Mouse (Mus musculus) midbrain, embryonic 16.5 days (tissue): ENCODE results near the gene Chchd3. TPM values are rescaled to one million over a fixed set of nuclear protein-coding genes. Genes with fewer than 3 reads are reported as not detected.

Experiments
- ATAC-seq: fragments of 200-750 bp; cut with Nextera tagmentation; 2 replicates; pipeline ENCODE4 v1.8.0; 2017; ENCODE audit warnings: moderate TSS enrichment
- H3K27ac ChIP-seq: fragments of 300-500 bp; sonication (generic); 2 replicates; pipeline ENCODE4 v1.5.1; 2014; ENCODE audit warnings: mild to moderate bottlenecking, low read length, mixed read lengths
- H3K27me3 ChIP-seq: fragments of 300-500 bp; sonication (generic); 2 replicates; pipeline ENCODE4 v1.6.1; 2014; ENCODE audit warnings: low read depth, low read length, mixed read lengths; ENCODE audit not compliant: control insufficient read depth, insufficient read depth
- H3K36me3 ChIP-seq: fragments of 300-500 bp; sonication (generic); 2 replicates; pipeline ENCODE4 v1.6.1; 2014; ENCODE audit warnings: mild to moderate bottlenecking, low read length, moderate library complexity, mixed read lengths; ENCODE audit not compliant: control insufficient read depth, insufficient read depth
- H3K4me1 ChIP-seq: fragments of 300-500 bp; sonication (generic); 2 replicates; pipeline ENCODE4 v1.6.1; 2014; ENCODE audit warnings: mild to moderate bottlenecking, low read length, mixed read lengths; ENCODE audit not compliant: control insufficient read depth, insufficient read depth
- H3K4me2 ChIP-seq: fragments of 300-500 bp; sonication (generic); 2 replicates; pipeline ENCODE4 v1.6.1; 2014; ENCODE audit warnings: mild to moderate bottlenecking, low read length, mixed read lengths
- H3K4me3 ChIP-seq: fragments of 300-500 bp; sonication (generic); 2 replicates; pipeline ENCODE4 v1.5.1; 2014; ENCODE audit warnings: low read depth, mild to moderate bottlenecking, low read length, moderate library complexity, mixed read lengths
- H3K9ac ChIP-seq: fragments of 300-500 bp; sonication (generic); 2 replicates; pipeline ENCODE4 v1.6.1; 2014; ENCODE audit warnings: low read depth, low read length, mixed read lengths
- H3K9me3 ChIP-seq: fragments of 300-500 bp; sonication (generic); replicated peaks from 2 replicates; pipeline ENCODE4 v1.6.1; 2014; ENCODE audit warnings: mild to moderate bottlenecking, low read length, mixed read lengths; ENCODE audit not compliant: control insufficient read depth, poor library complexity, severe bottlenecking
- WGBS: fragments of 180-500 bp; shearing (Covaris S2); extraction: QIAGEN DNeasy Blood & Tissue Kit; methylation state at CpG from one replicate; pipeline ENCODE4 v1.1.7; 2014; 5-methylcytosine and 5-hydroxymethylcytosine counted together
- polyA plus RNA-seq: library from polyadenylated mRNA; unstranded; fragments of >200 nt; fragmentation: Nextera tagmentation; extraction: Ambion mirVana; gene quantifications from 2 replicates; pipeline ENCODE4 v1.2.1, GENCODE M21; 2015

Chchd3 gene
- polyA plus RNA-seq, 1 experiment from 2014 or later, result 104 TPM

DNA sequence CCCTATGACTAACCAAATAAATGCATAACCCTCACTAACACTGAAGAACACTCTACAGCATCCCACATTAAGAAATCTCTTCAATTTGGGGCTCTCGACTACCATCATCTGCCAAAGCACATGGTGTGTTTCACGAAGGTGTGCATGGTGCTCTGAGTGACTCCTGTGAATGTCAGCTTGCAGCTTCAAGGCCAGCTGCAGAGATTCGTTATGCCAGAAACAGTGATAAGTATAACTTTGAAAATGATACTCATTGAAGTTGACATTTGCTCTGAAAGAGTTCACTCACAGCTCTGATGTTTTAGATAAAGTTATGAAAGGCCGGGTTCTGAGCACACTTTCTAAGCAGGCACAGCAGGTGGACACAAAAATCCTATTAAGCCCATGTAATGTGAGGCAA lies 3.7 kb downstream of the Chchd3 start:
- Histone ChIP-seq H3K9me3 (no peaks in the 10 kb centered on the region), H3K9ac (no peak overlapping the region), H3K27ac (no peak overlapping the region), H3K36me3 (no peaks in the 10 kb centered on the region; the same call in 1 of the 2 replicates), H3K27me3 (no peaks in the 10 kb centered on the region), H3K4me1 (peaks cover 12% of the 10 kb centered on the region), H3K4me2 (no peak overlapping the region), H3K4me3 (no peak overlapping the region)
- WGBS, result 71% methylated on average over 4 of the region's 4 CpGs
- ATAC-seq, result no peak

DNA sequence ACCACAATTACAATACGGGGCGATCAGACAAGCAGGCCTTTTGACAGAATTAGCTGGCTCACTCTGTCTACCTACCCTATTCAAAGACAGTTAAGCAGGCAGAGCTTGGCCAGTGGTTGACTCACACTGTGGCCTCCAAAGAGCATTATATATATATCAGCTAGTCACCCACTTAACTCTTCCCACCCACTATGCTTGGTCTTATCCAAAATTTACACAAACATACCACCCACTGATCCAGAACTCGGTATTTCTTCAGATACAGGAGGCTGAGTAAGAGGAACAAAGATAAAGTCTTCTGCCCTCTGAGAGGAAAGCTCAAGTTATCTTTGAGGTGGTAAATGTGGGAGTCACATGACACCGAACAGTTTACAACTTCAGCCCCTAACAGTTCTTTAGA lies 4.4 kb downstream of the Chchd3 start:
- WGBS, result 95% methylated on average over 4 of the region's 4 CpGs
- H3K4me2 ChIP-seq, result no peak overlapping the region
- no peak for ATAC-seq

DNA sequence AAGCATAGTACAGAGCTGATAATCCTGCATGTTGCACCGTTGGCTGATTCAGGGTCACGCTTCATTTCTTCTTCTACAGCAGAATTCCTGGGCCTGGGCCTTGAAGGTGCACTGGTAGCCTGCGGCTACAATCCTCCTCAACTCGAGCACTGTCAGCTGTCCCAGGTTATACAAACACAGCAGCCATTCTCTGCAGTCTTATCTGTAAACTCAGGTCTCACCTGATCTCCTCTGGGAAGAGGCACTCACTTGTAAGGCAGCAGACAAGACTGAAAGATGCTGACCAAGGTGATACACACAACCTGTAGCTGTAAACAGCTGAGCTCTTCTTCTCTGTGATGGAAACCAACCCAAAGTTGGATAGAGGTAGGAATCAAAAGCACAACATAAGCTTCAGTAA lies 5.1 kb downstream of the Chchd3 start:
- H3K27ac ChIP-seq, result no peak overlapping the region
- H3K4me1 ChIP-seq, result peaks cover 12% of the 10 kb centered on the region
- no peaks in the 10 kb centered on the region; the same call in 1 of the 2 replicates for H3K36me3 ChIP-seq
- H3K27me3 ChIP-seq, result no peaks in the 10 kb centered on the region
- 93% methylated on average over 4 of the region's 4 CpGs for WGBS
- no peak overlapping the region for H3K4me2 ChIP-seq
- ATAC-seq, result no peak
- H3K9me3 ChIP-seq, result no peaks in the 10 kb centered on the region
- no peak overlapping the region for H3K9ac ChIP-seq
- no peak overlapping the region for H3K4me3 ChIP-seq

More for the DNA sequence above, 4.4 kb downstream of the Chchd3 start:
- no peaks in the 10 kb centered on the region for H3K27me3 ChIP-seq
- H3K27ac ChIP-seq, result no peak overlapping the region
- H3K36me3 ChIP-seq, result no peaks in the 10 kb centered on the region; the same call in 1 of the 2 replicates
- no peak overlapping the region for H3K4me3 ChIP-seq
- no peak overlapping the region for H3K9ac ChIP-seq
- no peaks in the 10 kb centered on the region for H3K9me3 ChIP-seq
- H3K4me1 ChIP-seq, result peaks cover 12% of the 10 kb centered on the region

DNA sequence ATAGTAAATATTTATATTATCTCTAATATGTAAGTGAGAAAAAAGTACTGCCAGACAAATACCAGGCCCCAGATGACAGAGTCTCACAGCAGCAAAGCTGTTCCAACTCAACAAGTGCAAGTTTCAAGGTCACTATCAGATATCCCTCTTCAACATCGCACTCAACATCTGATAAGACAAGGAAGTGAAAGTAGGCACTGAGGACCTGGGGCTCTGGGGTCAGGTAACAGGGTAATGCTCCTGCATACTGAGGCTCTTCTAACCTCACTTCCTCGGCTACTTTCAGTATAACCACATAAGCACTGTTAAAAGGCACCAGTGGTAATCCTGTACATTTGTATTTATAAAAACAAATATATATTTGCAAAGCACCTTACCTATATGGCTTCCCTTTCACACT lies 8.4 kb downstream of the Chchd3 start:
- Histone ChIP-seq H3K27ac (no peak overlapping the region), H3K27me3 (no peaks in the 10 kb centered on the region), H3K9me3 (no peaks in the 10 kb centered on the region), H3K36me3 (peaks cover 3% of the 10 kb centered on the region; the same call in 1 of the 2 replicates), H3K4me2 (no peak overlapping the region), H3K9ac (no peak overlapping the region), H3K4me1 (no peaks in the 10 kb centered on the region), H3K4me3 (no peak overlapping the region)
- ATAC-seq, result no peak
- WGBS, result 74% methylated on average over 2 of the region's 2 CpGs

DNA sequence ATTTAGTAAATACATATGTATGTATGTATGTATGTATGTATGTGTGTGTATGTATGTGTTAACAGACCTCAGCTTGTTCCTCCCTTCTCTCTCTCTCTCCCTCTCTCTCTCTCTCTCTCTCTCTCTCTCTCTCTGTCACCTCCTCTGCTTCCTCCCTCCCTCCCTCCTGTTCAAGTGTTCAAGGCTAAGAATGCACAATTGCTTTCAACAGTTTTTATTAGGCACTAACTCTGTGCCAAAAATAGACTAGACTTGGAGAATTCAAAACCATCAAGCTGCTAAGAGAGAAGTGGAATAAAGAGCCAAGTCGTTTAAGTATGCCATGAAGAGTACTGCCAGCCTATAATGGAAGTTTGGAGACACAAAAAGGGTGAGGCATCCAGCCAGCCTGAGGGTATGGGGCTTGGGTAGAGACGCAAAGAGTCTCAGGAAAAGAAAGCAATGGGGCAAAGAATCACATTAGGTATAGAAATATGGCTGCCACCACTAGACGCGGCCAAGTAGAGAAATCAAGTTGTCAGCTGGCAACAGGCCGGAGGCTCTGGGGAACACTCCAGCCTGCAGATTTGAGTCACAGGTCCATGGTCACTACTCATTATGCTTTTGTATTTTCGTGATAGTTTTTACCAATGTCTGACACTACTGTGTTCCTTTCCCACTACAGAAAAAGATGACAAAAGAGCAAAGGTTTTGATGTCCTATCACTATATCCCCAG lies 10.2 kb downstream of the Chchd3 start:
- peaks cover 3% of the 10 kb centered on the region; the same call in 1 of the 2 replicates for H3K36me3 ChIP-seq
- no peak overlapping the region for H3K4me2 ChIP-seq
- H3K4me3 ChIP-seq, result no peak overlapping the region
- no peaks in the 10 kb centered on the region for H3K9me3 ChIP-seq
- H3K27me3 ChIP-seq, result no peaks in the 10 kb centered on the region
- H3K4me1 ChIP-seq, result no peaks in the 10 kb centered on the region
- H3K27ac ChIP-seq, result no peak overlapping the region
- no peak overlapping the region for H3K9ac ChIP-seq
- no peak for ATAC-seq
- WGBS, result 80% methylated on average over 6 of the region's 6 CpGs

DNA sequence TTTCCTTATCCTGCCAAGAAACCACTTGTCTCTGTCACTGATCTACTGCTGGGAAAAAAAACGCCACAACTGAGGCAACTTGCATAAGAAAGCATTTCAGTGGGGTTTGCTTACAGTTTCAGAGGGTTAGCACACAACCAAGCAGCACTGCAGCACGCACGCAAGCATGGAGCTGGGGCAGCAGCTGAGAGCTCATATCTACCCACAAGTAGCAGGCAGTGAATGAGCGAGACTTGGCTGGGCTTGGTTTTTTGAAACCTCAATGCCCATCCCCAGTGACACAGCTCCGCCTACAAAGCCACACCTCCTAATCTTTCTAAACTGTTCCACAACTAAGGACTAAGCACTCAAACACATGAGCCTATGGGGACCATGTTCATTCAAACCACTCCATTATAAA lies 16.6 kb downstream of the Chchd3 start:
- H3K36me3 ChIP-seq, result peaks cover 9% of the 10 kb centered on the region; the same call in 1 of the 2 replicates
- no peaks in the 10 kb centered on the region for H3K9me3 ChIP-seq
- no peaks in the 10 kb centered on the region for H3K27me3 ChIP-seq
- H3K9ac ChIP-seq, result no peak overlapping the region
- H3K4me2 ChIP-seq, result no peak overlapping the region
- H3K4me1 ChIP-seq, result peaks cover under 1% of the 10 kb centered on the region; the same call in 1 of the 2 replicates
- no peak for ATAC-seq
- H3K4me3 ChIP-seq, result no peak overlapping the region
- H3K27ac ChIP-seq, result no peak overlapping the region
- WGBS, result 96% methylated on average over 5 of the region's 5 CpGs

DNA sequence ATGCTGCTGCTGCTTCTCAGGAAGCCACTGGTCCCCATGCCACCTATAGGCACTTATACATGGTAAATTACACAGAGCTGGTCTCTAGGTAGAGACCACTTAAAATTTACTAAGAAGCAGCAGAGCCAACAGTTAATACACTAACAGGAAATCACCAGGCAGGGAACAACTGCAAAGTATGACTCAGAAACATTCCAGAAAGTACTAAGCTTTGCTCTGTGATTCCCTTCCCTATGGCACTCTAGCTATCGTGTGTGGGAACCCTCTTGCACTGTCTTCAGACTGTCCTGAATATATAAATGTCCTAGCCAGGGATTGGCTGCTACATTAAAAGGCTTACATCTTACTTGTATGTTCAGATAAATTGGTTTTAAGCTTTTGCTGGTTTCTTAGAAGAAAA lies 17.2 kb downstream of the Chchd3 start:
- H3K4me3 ChIP-seq, result no peak overlapping the region
- H3K27ac ChIP-seq, result no peak overlapping the region
- no peak overlapping the region for H3K9ac ChIP-seq
- H3K4me2 ChIP-seq, result no peak overlapping the region
- peaks cover 2% of the 10 kb centered on the region; the same call in 1 of the 2 replicates for H3K4me1 ChIP-seq
- H3K9me3 ChIP-seq, result no peaks in the 10 kb centered on the region
- 96% methylated on average over 1 of the region's 1 CpGs for WGBS
- peaks cover 8% of the 10 kb centered on the region; the same call in 1 of the 2 replicates for H3K36me3 ChIP-seq
- ATAC-seq, result no peak
- no peaks in the 10 kb centered on the region for H3K27me3 ChIP-seq

DNA sequence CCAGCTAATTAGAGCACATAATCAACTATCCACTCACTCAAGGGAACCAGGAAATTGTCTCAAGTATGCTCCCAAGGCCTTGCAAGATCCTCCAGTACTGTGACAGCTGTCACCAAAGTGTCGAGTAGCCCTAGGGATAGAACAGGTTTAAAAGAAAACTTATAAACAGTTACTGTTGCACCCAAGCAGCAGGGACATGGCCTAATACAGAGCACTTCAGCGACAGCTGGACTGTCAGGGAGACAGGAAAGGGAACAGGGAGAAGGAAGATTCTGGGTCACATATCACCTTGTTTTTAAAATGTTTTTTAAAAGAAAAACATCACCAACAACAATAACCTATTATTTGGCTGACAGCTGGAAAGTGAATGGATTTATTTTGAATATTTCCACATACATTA lies 18.1 kb downstream of the Chchd3 start:
- Histone ChIP-seq H3K27ac (no peak overlapping the region), H3K4me3 (no peak overlapping the region), H3K4me1 (peaks cover 2% of the 10 kb centered on the region; the same call in 1 of the 2 replicates), H3K9me3 (no peaks in the 10 kb centered on the region), H3K4me2 (no peak overlapping the region), H3K36me3 (peaks cover 8% of the 10 kb centered on the region; the same call in 1 of the 2 replicates), H3K9ac (no peak overlapping the region), H3K27me3 (no peaks in the 10 kb centered on the region)
- ATAC-seq, result no peak
- WGBS, result 96% methylated on average over 2 of the region's 2 CpGs

DNA sequence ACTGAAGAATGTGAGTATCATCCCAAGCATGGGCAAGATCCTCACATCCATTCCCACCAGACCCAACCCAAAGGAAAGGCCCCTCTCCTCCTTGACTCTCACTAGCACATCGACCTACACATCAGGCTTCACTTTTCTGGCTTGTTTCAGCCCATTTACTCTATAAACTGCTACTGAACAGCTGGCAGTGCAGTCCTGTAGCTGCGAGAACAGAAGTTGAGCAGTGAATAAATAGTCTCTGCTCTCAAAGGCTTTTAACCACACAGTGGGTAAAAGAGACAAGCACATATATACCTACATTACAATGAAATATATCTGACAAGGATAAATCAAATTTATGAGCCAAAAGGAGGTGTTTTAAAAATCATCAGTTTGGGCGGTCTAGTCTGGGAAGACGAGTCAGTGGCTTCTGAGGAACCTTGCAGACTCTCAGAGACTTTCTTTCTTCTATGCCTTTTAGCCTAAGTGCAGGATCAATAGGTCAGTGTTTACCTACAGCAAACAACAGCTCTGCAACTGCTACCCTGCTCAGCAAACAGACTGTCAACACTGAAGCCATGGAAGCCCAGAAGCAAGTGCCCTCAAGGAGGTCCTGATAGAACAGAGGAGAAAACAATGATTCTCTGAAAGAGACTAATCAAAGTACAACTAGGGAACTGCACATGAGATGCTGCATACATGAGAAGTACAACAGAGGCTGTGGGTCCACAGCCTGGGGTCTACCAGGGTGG lies 19.5 kb downstream of the Chchd3 start:
- Histone ChIP-seq H3K4me3 (no peak overlapping the region), H3K4me2 (no peak overlapping the region), H3K9me3 (no peaks in the 10 kb centered on the region), H3K9ac (no peak overlapping the region), H3K4me1 (peaks cover 2% of the 10 kb centered on the region; the same call in 1 of the 2 replicates), H3K27ac (no peak overlapping the region), H3K27me3 (no peaks in the 10 kb centered on the region), H3K36me3 (peaks cover 8% of the 10 kb centered on the region; the same call in 1 of the 2 replicates)
- ATAC-seq, result no peak
- WGBS, result 93% methylated on average over 4 of the region's 4 CpGs
